Mouse (Mus musculus) lung, postnatal 14 days (tissue): ENCODE data around the gene Ntng2.

Experiments used
- DNase-seq: peaks from one replicate; pipeline ENCODE4 v3.0.0; 2021

The Ntng2 gene

DNA sequence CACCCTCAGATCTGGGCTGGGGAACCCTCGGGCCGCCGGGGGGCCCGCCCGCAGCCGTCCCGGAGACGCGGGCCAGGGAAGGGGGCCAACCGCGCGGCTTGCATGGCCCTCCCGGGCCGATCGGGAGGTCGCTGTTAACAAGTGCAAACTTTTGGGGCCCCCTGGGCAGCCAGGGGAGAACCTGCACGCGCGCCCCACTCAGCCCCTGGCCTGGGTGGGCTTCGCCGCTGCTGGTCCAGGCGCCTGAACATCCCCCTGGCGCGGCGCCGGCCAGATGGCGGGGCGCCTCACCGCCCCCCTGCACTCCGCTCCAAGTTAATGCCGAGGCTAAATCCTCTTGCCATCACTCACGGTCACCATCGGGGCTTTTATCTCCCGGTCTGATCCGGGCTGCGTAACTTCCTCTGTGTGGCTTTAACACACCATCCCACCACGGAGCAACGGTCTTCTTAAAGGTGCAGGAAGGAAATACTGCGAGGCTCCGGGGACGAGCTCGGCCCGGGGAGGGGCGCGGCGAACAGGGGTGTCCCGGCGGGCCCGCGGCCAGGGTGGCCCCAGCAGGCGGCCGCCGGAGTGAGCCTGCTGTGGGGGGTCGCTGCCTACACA is at the start of gene Ntng2:
TSS of gene Ntng2 (minus strand) at position 407 of the 606 bp plus-strand sequence.
- peak; percentile 65 for DNase-seq

DNA sequence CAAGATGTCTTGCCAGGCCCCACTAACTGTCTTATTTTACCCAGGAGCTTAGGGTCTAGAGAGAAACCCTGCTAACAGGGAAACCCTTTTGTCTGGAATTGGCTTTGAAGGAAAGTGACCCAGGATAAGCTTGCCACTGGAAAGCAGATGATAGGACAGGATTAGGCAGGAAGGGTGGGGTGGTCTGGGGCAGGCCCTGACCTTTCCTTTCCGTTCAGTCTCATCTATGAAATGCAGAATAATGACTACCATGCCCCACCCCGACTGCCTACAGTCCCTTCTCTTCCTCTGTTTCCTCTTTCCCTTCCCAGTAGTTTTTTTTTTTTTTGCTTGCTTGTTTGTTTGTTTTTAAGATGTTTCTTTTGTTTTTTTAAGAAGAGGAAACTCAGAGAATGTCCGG is 42.8 kb upstream of the Ntng2 start:
- DNase-seq = peak; percentile 1

DNA sequence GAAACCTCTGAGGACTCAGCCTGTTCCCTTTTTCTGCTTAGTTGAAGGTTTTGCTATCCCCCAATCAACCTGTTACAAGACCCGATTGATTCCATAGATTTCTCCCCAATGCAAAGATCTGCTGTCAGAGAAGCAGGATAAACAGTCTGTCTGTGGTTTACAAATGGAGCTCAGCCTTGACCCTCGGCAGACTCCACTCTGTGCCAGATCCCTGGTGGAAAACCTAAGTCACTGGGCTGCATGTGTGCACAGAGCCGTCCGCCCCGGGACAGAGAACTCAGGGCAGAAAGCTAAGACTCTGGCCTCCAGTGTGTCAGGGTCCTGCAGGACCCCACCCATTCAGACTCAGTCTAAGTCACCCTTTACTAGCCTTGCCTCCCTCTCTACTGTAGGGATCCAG is 34.8 kb upstream of the Ntng2 start:
- DNase-seq = no peak

DNA sequence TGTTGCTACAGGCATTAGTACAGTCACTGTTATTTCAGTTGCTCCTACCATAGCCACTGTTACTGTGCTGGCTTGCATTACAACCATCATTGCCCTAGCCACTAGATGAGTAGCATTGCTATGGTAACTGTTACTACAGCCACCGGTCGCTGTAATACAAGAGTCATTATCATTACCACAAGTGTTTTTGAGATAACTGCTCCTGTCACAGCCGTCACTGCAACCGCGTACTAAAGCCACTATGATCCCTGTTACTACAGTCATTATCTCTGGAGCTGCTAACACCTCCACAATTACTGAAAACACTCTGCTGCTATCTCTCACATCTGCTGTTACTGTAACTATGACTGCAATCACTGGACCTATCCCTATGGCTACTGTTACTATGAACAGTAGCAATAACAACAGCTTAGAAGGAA is 24.9 kb upstream of the Ntng2 start:
- DNase-seq = no peak

DNA sequence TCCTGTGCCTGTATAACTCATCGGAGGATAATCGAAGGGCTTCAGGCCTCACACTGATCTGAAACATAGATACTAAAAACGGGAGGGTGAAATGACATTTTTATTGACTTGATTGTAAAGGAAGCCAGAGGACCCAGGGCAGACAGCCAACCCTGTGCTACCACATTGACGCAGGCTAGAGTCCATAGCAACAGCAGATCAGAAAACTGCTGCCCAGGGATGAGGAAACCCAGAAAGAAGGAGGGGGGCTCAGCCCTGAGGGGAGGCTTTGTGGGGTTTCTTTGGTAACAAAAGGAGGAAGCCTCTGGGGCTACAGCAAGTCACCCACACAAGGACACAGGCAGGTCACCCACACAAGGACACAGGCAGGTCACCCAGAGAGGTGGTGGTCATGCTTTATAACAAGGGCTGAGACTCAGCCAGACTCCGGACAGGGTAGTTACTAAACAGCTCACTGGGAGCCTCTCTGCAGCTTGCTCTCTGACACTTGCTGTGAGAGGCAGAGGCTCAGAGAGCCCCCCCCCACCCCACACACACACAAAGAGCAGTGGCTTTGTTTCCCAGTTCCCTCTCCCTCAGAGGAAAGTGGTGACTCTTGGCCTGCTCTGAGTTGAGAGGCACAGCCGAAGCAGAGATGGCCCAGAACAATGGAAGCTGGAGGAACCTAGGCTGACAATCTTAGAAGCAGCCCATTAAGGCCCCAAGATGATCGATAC is 19.2 kb upstream of the Ntng2 start:
- DNase-seq = peak; percentile 45

DNA sequence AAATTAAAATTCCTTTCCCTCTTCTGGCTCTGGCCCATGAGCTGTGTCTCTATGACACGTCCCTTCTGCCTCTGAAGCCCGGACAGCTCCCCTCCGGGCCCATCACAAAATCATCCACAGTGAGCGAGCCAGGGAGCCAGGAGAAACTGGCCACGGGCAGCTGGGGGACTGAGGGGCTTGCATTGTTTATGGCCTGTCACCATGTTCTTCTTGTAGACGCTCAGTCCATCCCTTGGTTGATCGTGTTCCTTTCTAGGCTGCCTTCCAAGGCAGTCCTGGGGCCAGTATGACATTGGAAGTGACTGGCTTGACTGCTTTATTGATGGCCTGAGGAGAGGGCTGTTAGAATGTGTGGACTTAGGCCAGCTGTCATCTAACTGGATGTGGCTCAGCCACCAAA is 18.3 kb upstream of the Ntng2 start:
- no peak for DNase-seq

DNA sequence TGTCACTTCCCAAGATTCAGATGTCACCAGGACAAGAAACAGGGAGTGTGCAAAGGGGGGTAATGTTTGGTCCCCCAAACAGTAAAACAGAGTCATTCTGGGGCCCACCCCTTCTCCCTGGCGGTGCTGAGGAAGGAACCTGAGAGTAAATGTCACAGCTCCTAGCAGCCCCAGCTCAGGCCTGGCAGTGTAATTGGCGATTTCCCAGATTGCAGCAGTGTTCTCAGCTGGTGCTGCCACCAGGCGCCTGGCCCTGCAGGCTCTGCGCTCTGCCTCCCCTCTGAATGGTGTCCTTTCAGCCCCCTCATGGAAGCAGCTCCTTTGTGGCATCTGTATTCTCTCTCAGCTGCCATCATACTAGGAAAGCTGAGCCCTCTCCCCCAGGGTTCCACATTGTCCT is 14.0 kb upstream of the Ntng2 start:
- DNase-seq = no peak

DNA sequence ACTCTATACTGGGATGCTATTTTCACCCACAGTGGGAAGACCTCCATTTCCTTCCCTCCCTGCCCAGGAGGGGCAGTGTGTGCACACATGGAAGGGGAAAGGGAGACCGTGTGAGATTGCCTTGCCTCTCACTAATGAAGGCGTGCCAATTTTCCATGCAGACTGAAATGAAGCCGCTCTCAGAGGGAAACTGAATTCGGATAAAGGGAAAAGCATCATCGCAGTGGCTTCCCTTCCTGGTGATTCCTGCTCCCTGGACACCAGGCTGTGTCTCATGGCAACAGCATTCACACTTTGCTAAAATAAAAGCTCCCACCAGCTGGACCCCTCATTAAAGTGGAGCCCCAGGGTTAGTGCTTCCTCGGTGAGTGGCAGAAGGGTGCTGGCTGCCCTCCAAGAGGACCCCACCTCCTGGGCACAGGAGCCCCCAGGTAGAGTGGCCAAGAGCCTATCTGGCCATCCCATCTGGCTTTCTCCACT is 9.7 kb upstream of the Ntng2 start:
- no peak for DNase-seq

DNA sequence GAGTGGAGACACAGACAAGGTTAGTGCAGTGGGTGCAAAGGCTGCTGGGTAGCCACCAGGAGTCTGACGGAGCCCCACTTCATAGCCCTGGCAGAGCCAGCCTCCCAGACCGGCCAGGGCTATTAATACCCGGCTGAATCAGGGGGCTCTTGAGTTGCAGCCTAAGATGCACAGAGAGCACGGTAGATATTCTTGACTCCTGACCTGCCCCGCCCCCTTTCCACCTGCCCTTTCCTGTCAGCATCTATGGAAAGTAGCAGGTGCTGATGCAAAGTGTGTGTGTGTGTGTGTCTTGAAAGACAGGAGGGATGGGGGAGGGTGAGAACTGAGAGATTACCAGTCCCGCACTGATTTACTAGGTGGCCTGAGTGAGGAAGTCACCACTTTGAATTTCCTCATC is 8.3 kb upstream of the Ntng2 start:
- DNase-seq = no peak

DNA sequence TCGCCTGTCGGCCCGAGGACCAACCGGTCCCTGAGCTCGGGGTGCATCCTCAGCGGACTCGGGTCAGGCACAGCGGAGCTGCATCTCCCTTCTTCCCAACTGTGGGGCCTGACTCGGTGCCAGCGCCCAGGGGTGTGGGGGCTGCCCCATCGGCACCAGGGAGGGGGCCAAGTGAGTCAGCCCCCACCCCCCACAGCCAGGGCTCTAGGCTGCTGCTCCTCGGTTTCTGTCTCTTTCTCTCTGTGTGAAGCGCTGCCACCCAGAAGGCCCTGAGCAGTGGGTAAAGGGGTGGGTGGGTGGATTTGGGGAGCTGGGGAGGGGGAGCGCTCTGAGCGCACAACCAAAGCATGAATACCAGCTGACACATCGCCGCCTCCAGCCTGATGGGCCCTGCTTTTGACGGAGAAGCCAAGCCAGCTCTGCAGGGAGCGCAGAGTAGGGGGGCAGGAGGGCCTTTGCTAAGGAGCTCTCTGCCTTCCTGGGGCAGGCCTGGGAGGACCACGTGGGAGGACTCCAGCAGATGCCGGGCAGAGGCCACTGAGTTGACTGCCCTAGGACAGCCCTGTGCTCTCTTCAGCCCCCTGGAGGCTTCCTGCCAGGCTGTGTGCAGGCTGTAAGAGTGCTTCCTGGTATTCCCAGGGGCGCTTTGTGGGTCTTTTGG is 530 bp upstream of the Ntng2 start:
- DNase-seq = peak; percentile 55

DNA sequence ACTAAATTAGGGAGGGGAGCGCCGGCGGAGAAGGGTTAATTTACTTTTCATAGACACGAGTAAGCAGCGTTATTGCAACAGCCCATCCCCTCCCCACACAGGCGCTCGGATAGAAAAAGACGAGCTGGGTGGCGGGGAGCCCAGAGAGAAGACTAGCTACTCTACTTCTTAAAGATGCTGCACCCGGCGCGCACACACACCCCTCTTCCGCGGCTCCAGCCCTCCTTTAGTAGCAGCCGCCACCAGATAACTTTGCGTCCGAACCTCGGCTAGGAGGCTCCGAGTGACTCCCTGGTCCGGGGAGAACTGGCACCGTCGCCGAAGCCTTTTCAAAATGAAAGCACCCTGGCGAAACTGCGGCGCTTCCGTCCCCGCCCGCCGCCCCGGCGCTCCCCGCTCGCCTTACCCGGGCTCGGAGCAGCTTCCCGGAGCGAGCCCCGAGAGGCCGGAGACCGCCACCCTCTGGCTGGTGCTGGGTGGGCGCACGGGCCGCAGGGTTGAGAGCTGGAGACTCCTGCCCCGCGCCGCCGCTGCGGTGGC is 676 bp downstream of the Ntng2 start:
- DNase-seq = peak; percentile 57

DNA sequence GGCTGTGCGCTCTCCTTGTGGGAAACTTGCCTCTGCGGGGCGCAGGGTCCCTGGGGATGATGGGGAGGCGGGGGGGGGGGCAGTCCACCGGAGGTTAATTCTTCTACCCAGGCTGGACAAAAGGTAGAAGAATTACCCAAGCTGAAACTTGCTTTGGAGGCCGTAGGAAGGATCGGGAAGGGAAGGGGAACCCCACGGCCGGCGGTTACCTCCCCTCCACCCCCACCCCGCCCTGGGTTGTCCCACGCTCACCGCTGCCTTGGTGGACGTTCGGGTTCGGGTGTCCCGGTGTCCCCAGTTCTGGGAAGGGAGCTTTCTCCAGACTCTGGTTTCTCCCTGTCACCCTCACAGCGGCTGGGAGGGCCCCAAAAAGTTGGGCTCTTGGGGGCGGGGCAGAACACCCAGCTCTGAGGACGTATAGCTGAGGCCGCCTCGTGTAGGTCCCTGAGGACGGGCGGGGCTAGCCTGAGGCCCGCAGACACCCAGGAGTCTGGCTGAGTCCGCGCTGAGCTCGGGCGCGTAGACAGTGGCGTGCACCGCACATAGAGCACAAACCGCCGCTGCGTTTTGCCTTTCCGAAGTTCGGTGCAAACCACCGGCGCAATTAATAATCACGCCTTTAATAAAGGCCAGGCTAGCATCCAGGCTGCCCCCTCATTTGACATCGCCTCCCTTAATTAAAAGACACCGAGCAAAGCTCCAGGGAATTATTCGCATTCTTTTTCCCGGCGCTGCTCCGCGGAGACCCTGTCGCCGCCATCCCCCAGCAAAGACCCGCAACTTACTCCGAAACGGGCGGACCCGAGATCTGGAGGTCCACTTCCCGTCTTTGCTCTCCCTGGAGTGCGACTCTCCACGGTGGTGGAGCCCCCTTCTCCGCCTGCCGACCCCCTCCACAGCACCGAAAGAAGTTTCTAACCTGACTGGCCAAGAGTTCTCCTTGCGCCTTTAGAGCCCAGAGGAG is 1.4 kb downstream of the Ntng2 start:
- no peak for DNase-seq

DNA sequence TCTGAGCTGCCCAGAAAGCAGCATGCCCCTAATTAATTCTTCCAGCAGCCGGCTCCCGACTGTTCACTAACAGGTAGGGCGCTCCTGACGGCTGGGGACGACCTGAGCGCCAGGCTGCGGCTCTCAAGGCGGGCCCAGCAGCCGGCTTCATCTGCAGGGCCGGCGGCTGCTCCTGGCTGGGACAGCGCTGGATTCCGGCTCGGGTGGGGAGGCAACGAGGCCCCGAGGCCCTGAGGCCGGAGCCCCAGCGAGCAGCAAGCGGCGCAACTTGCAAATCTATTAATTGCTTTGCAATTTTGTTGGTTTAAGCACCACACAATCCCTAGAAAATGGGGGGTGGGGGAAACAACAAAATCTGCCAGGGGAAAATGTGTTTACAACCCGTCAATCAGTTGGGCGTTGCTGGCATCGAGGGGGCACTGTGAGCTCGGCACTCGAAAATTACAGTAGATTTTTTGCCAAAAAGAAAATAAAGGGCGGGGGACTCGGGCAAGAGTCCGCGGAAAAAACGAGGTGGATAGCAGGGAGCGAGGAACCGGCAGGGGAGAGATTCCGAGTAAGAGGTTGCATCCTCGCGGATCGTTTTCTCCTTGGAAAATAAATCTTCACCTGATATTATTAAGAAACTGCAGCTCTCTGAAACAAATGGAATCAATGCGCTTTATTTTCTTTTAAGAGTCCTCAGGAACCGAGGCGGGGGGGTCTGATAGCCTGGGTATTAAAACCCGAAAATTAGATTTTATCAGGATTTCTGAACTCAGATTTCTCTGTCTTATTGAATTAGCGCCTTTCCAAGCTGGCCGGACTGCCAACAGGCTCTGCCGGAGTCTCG is 2.3 kb downstream of the Ntng2 start:
- DNase-seq = peak; percentile 13

DNA sequence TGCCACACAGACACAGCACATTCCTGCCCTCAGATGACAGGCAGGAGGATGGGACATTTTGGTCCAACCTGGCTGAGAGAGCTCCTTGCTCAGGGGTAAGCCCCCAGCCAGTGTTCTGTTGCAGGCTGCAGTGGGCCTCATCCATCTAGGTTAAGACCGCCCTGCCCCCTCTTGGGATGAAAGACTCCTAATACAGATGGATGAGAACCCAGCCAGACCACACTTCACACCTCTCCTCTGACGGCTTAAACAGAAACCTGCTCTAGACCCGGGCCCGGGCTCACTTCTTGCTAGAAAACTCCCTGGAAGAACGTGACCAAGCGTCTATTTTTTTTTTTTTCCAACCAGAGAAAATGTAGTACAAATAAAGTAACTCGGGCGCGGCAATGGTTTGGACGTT is 3.0 kb downstream of the Ntng2 start:
- no peak for DNase-seq

DNA sequence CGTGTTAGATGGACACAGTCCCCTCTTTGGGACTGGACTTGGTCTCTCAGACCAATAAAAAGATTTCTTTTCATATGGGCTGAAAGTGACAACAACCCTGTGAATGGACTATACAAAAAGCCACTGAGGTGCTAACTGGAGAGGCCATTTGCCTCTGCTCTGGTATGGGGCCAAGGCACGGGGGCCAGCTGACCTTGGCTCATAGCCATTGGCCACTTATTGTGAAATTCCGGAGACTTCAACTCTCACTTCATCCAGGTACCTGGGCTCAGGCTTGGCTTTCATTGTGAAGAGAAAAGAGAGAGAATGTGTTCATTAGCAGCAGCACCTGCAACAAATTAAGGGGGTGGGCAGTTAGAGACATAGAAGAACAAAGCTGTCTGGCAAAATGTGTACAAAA is 4.3 kb downstream of the Ntng2 start:
- no peak for DNase-seq

DNA sequence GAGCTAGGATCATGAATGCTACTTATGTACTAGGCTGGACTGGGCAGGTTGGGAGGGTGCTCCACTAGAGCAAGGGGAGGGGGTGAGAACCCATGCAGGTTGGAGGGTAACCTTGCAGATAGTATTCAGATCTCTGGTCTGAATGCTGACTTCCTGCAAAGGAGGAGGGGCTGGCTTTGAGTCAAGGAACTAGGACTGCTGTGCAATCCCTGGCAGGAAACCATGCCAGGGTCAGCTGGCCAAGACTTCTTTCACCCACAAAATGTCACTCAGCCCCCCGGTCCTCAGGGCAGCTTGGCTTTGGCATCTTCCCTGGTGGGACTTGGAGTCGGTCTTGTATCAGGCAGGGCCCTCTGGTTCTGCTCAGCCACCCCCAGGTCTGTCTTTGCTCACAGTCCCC is 5.4 kb downstream of the Ntng2 start:
- no peak for DNase-seq

DNA sequence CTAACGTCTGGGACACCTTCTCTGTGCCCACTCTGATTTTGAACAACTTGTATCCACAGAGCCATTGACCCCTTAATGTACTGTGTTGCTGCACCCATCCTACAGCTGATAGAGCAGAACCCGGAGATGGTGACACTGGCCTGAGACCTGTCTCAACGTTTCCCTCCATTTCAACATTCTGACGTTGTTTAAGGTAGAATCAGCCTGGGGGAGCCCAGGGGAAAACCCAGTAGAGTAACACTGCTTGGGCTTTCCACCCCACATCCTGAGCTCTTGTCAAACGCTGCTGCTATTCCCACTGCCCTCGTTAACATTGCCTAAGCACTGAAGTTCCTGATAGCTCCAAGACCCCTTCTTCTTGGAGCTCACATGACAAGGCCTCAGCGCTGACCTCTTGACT is 5.9 kb downstream of the Ntng2 start:
- no peak for DNase-seq

DNA sequence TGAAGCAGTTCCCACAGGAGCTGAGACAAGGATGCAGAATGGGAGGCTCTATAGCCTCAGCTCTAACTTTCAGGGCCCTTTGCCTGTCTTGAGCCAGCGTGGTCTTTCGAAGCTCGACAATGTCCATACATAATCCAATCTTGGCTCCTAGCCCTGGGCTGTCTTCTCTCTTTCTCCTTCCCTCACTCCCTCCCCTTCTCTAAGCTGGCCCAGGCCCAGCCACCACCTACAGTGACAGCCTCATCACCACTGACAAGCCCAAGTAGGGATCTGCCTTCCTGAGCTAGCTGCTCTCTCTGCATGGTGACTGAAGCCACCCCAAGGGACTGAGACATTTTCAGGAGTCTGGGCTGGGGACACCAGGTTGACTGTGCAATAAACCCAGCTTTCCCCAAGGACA is 6.5 kb downstream of the Ntng2 start:
- no peak for DNase-seq

DNA sequence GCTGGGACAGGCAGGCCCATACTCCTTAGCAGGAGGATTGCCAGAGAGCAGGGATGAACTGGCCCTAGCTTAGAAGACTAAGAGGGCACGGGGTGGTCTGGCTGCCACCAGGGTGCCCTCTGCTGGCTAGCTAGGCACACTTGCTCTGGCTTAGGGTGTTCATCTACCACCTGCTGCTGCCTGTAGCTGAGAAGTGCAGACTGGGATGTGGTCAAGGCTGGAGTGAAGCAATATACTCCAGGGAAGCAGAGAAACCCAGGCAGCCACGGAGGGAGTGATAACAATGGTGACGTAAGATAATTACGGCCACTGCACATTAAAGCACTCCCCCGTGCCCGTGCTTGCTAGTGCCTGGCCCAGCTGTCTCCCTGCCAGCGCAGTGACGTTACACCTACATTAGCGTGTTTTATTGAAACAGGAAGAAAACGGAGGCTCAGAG is 7.4 kb downstream of the Ntng2 start:
- DNase-seq = no peak

DNA sequence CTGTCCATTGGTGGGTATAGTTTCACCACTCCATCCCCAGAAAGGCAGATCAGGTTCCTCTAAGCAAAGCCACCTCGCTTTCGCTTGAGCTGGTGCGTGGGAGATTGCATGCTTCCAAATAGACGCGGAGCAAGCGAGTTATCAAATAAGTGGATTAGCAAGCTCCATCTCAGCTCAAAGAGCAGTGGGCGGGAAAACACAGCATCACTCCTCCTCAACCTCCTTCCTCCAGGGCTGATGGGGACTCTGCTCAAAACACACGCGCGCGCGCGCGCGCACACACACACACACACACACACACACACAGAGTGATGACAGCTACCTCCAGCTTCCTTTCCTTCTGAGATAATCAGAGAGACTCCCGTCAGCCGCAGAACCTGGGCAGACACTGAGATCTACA is 13.5 kb downstream of the Ntng2 start:
- DNase-seq = no peak

DNA sequence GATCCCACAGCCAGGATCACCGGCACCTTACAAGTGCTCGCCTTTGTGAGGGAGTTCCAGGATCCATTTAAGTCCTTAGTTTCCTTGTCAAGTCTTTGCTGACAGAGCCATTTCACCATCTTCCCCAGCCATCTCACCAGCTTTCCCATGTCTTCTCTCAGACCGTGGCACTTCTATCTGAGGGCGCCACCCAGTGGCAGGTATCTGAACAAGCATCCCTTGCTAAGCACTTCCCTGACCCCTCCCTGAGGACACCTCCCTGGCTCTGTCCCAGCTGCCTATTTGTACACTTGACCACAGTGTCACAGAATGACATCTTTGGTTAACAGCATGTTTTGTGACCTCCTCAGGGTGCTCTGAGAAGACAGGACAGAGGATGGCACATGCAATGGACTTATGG is 15.2 kb downstream of the Ntng2 start:
- DNase-seq = peak; percentile 77

DNA sequence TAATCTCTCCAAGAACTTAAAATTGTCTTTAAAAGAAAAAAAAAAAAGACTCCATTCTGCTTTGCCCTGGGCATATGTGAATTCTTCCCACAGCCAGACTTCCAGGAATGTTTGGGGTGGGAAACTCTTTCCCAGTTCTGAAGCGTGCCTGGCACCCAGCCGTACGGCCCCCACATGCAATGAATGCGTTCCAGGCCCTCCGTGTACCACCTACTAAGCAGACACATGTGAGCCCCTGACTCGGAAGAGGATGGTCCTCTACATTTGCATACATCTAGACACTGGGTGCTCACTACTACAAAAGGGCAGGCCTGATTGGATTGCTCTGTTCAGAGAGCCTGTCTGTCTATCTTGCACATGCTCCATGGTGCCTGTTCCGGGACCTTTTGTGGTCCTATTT is 17.0 kb downstream of the Ntng2 start:
- DNase-seq = no peak
